Mouse (Mus musculus) CH12.LX (cell line): Measurements from ENCODE around the gene Yars2. TPM values are rescaled to one million over a fixed set of nuclear protein-coding genes. Genes with fewer than 3 reads are reported as not detected.

Experiments
- DNase-seq: peaks from one replicate; pipeline ENCODE4 v3.0.0-alpha.2; 2013; ENCODE audit errors: extremely low read depth
- H3K27ac ChIP-seq: 2 replicates; pipeline ENCODE4 v1.5.1; 2012; ENCODE audit warnings: low read depth, mild to moderate bottlenecking, control low read depth, moderate library complexity; ENCODE audit not compliant: insufficient read depth
- H3K27me3 ChIP-seq: replicated peaks from 2 replicates; pipeline ENCODE3; 2012; ENCODE audit warnings: inconsistent platforms
- H3K36me3 ChIP-seq, 2 experiments: replicated peaks in 1 of 2; 2 replicates each; pipeline versions ENCODE3 to v1.6.1; 2012; ENCODE audit warnings: inconsistent platforms in 1 of 2, low read length in 1 of 2, mild to moderate bottlenecking in 1 of 2, mixed read lengths in 1 of 2, moderate library complexity in 1 of 2; ENCODE audit not compliant: control insufficient read depth in 1 of 2, insufficient read depth in 1 of 2
- H3K4me1 ChIP-seq, 2 experiments: 2 replicates each; pipeline ENCODE4 v1.6.1; 2012; ENCODE audit warnings: inconsistent platforms in 1 of 2, moderate library complexity in 1 of 2; ENCODE audit not compliant: insufficient read depth in 2 of 2, control insufficient read depth in 1 of 2
- H3K4me2 ChIP-seq: 2 replicates; pipeline ENCODE4 v1.6.1; 2012; ENCODE audit warnings: low read depth, mild to moderate bottlenecking, control low read depth; ENCODE audit not compliant: poor library complexity, insufficient read depth, severe bottlenecking
- H3K4me3 ChIP-seq, 3 experiments: fragments of 150-350 bp in 1 of 3; sonication (generic) in 1 of 3; replicated peaks in 1 of 3; 2 replicates each; pipeline versions ENCODE3 to v1.5.1; 2011 to 2012; ENCODE audit warnings: low read depth in 2 of 3, low read length in 2 of 3, mild to moderate bottlenecking in 2 of 3, moderate library complexity in 2 of 3, control low read depth in 1 of 3, improper control_type of control experiment in 1 of 3, inconsistent platforms in 1 of 3, mixed read lengths in 1 of 3; ENCODE audit not compliant: poor library complexity in 1 of 3
- H3K79me2 ChIP-seq: replicated peaks from 2 replicates; pipeline ENCODE4 v1.6.1; 2012; ENCODE audit warnings: mild to moderate bottlenecking, moderate library complexity; ENCODE audit not compliant: control insufficient read depth, poor library complexity, insufficient read depth, severe bottlenecking; ENCODE audit errors: extremely low read depth
- H3K9ac ChIP-seq: 2 replicates; pipeline ENCODE4 v1.6.1; 2012; ENCODE audit warnings: low read depth, mild to moderate bottlenecking, control low read depth, moderate library complexity; ENCODE audit not compliant: insufficient read depth
- H3K9me3 ChIP-seq: replicated peaks from 2 replicates; pipeline ENCODE3; 2012; ENCODE audit warnings: low read length, inconsistent platforms, mixed read lengths
- BHLHE40 ChIP-seq: IDR thresholded peaks from 2 replicates; pipeline ENCODE4 v1.6.1; 2011; ENCODE audit warnings: mild to moderate bottlenecking, low read depth, low read length, improper control_type of control experiment
- CHD1 ChIP-seq: IDR thresholded peaks from 2 replicates; pipeline ENCODE4 v1.6.1; 2012; ENCODE audit warnings: low read depth, low read length, improper control_type of control experiment, inconsistent platforms
- CHD2 ChIP-seq: IDR thresholded peaks from 2 replicates; pipeline ENCODE4 v1.6.1; 2011; ENCODE audit warnings: low read length, improper control_type of control experiment
- E2F4 ChIP-seq: IDR thresholded peaks from 2 replicates; pipeline ENCODE4 v1.6.1; 2011; ENCODE audit warnings: low read depth, low read length, improper control_type of control experiment; ENCODE audit not compliant: insufficient replicate concordance
- ELF1 ChIP-seq: IDR thresholded peaks from 2 replicates; pipeline ENCODE4 v1.6.1; 2014; ENCODE audit warnings: low read depth, mild to moderate bottlenecking, inconsistent platforms, low read length, improper control_type of control experiment
- EP300 ChIP-seq: IDR thresholded peaks from 2 replicates; pipeline ENCODE4 v1.6.1; 2011; ENCODE audit warnings: low read length, improper control_type of control experiment
- ETS1 ChIP-seq: conservative IDR thresholded peaks from 2 replicates; pipeline ENCODE4 v1.6.1; 2012; ENCODE audit warnings: low read depth, mild to moderate bottlenecking, inconsistent platforms, low read length, improper control_type of control experiment, moderate library complexity
- GABPA ChIP-seq: IDR thresholded peaks from 2 replicates; pipeline ENCODE4 v1.6.1; 2012; ENCODE audit warnings: low read depth, low read length, improper control_type of control experiment, inconsistent platforms; ENCODE audit not compliant: insufficient replicate concordance
- HCFC1 ChIP-seq: IDR thresholded peaks from 2 replicates; pipeline ENCODE4 v1.6.1; 2012; ENCODE audit warnings: low read depth, mild to moderate bottlenecking, inconsistent platforms, low read length, improper control_type of control experiment
- JUN ChIP-seq: IDR thresholded peaks from 2 replicates; pipeline ENCODE4 v1.6.1; 2011; ENCODE audit warnings: low read depth, mild to moderate bottlenecking, low read length, improper control_type of control experiment, moderate library complexity; ENCODE audit not compliant: insufficient read depth
- MAX ChIP-seq: IDR thresholded peaks from 2 replicates; pipeline ENCODE4 v1.6.1; 2011; ENCODE audit warnings: low read length, improper control_type of control experiment
- MXI1 ChIP-seq: IDR thresholded peaks from 2 replicates; pipeline ENCODE4 v1.6.1; 2011; ENCODE audit warnings: mild to moderate bottlenecking, low read depth, low read length, improper control_type of control experiment
- MYC ChIP-seq: IDR thresholded peaks from 2 replicates; pipeline ENCODE4 v1.6.1; 2011; ENCODE audit warnings: low read depth, mild to moderate bottlenecking, improper control_type of control experiment, low read length
- POLR2A ChIP-seq: IDR thresholded peaks from 2 replicates; pipeline ENCODE4 v1.6.1; 2011; ENCODE audit warnings: low read depth, mild to moderate bottlenecking, improper control_type of control experiment, low read length
- RCOR1 ChIP-seq: conservative IDR thresholded peaks from 2 replicates; pipeline ENCODE4 v1.6.1; 2012; ENCODE audit warnings: low read depth, mild to moderate bottlenecking, inconsistent platforms, low read length, improper control_type of control experiment
- SIN3A ChIP-seq: IDR thresholded peaks from 2 replicates; pipeline ENCODE4 v1.6.1; 2012; ENCODE audit warnings: low read length, improper control_type of control experiment, inconsistent platforms
- SMC3 ChIP-seq: IDR thresholded peaks from 2 replicates; pipeline ENCODE4 v1.6.1; 2011; ENCODE audit warnings: low read depth, low read length, improper control_type of control experiment
- TBP ChIP-seq: conservative IDR thresholded peaks from 2 replicates; pipeline ENCODE4 v1.6.1; 2011; ENCODE audit warnings: low read depth, low read length, improper control_type of control experiment
- UBTF ChIP-seq: IDR thresholded peaks from 2 replicates; pipeline ENCODE4 v1.6.1; 2012; ENCODE audit warnings: low read depth, mild to moderate bottlenecking, inconsistent platforms, low read length, improper control_type of control experiment, moderate library complexity
- USF1 ChIP-seq: IDR thresholded peaks from 2 replicates; pipeline ENCODE4 v1.6.1; 2014; ENCODE audit warnings: low read depth, mild to moderate bottlenecking, inconsistent platforms, low read length, improper control_type of control experiment
- ZC3H11A ChIP-seq: IDR thresholded peaks from 2 replicates; pipeline ENCODE4 v1.6.1; 2012; ENCODE audit warnings: low read depth, mild to moderate bottlenecking, inconsistent platforms, low read length, improper control_type of control experiment
- ZKSCAN1 ChIP-seq: IDR thresholded peaks from 2 replicates; pipeline ENCODE4 v1.6.1; 2012; ENCODE audit warnings: low read depth, inconsistent platforms, low read length, improper control_type of control experiment, borderline replicate concordance
- ZMIZ1 ChIP-seq: IDR thresholded peaks from 2 replicates; pipeline ENCODE4 v1.6.1; 2012; ENCODE audit warnings: low read depth, mild to moderate bottlenecking, inconsistent platforms, low read length, improper control_type of control experiment
- ZNF384 ChIP-seq: IDR thresholded peaks from 2 replicates; pipeline ENCODE4 v1.6.1; 2012; ENCODE audit warnings: low read depth, low read length, improper control_type of control experiment, inconsistent platforms
- dilution Hi-C: fragments of 300-500 bp; cut with MboI; formaldehyde crosslinking; loops from 2 replicates; pipeline ENCODE4 v1.14.3; 2020; ENCODE audit warnings: low sequenced_read_pairs; ENCODE audit not compliant: extremely low pct_unique_long_range_greater_than_20kb, extremely low pct_ligation_motif_present
- in situ Hi-C: fragments of 300-500 bp; cut with MboI; formaldehyde crosslinking; loops from 3 replicates; pipeline ENCODE4 v1.14.3; 2019; ENCODE audit warnings: low sequenced_read_pairs, low pct_ligation_motif_present, low pct_unique_long_range_greater_than_20kb, mixed read lengths
- polyA plus RNA-seq: library from polyadenylated mRNA; unstranded; fragments of >175 nt; gene quantifications from 2 replicates; pipeline ENCODE4 v1.2.1, GENCODE M21; 2012; ENCODE audit warnings: low read depth; ENCODE audit not compliant: insufficient read length
- total RNA-seq, 2 experiments: library from RNA; depleted of rRNA; stranded (reverse); fragments of 300-350 nt in 1 of 2; fragments of >200 nt in 1 of 2; gene quantifications; 2 replicates each; pipeline ENCODE4 v1.2.3; 2012 to 2014

Gene Yars2
- total and polyA plus RNA-seq, 3 experiments: 40.9 to 112 (median 56.0) TPM

DNA sequence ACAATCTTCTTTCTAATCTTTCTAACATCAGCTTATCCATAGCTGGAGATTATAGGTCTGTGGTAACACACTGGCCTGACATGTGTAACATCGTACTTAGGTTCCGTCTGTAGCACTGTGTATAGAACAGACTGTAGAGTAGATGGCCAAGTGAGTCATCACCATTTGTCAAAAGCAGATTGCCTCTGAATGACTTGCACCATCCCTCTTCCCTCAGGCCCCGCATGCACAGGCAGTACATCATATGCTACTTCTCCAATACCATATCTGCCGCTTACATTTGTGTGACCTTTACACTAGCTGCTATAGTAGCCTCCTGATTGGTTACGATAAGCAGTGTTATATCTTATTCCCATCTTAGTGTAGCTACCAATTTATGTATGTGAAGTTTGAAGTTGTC is 41.9 kb upstream of the Yars2 start:
- no peak overlapping the region for H3K4me2 ChIP-seq
- in situ Hi-C loops: no loop called here
- no peak for DNase-seq

DNA sequence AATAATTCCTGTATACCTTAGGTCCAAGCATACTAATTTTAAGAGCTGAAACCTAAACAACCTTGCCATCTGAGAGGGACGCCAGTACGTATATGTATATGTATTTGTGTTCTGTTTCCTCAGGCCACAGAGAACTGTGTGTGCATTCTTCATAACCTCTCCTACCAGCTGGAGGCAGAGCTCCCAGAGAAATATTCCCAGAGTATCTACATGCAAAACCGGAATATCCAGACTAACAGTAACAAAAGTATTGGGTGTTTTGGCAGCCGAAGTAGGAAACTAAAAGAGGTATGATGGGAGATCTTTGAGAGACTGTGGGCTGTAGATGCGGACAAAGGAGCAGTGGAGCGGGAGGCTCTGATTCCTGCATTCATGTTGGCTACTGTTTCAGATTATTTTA is 41.3 kb upstream of the Yars2 start:
- Histone ChIP-seq H3K9me3 (no peaks in the 10 kb centered on the region), H3K4me2 (no peak overlapping the region), H3K4me1 (peaks cover 0 to 8% of the 10 kb centered on the region in 2 experiments; a peak in 1 of 4 replicates), H3K36me3 (peaks cover 2 to 8% of the 10 kb centered on the region in 2 experiments), H3K27ac (no peak overlapping the region), H3K79me2 (no peaks in the 10 kb centered on the region), H3K27me3 (no peaks in the 10 kb centered on the region), H3K9ac (no peak overlapping the region)
- in situ Hi-C loops: no loop called here
- dilution Hi-C loops: no loop called here
- no peak for DNase-seq
- TF ChIP-seq EP300: no peak
- TF ChIP-seq, all 38 proteins: peak for 0
- H3K4me3 ChIP-seq: no peak overlapping the region

More for the DNA sequence above, 41.9 kb upstream of the Yars2 start:
- dilution Hi-C loops: no loop called here
- no peak overlapping the region for H3K27ac ChIP-seq
- no peaks in the 10 kb centered on the region for H3K79me2 ChIP-seq
- no peaks in the 10 kb centered on the region for H3K27me3 ChIP-seq
- no peak overlapping the region for H3K9ac ChIP-seq
- H3K36me3 ChIP-seq: peaks cover 2 to 8% of the 10 kb centered on the region in 2 experiments
- H3K4me1 ChIP-seq: peaks cover 0 to 6% of the 10 kb centered on the region in 2 experiments; a peak in 1 of 4 replicates
- H3K9me3 ChIP-seq: no peaks in the 10 kb centered on the region
- no peak for TF ChIP-seq ZNF384
- TF ChIP-seq RCOR1: no peak
- TF ChIP-seq MXI1: no peak
- no peak for TF ChIP-seq CHD1
- TF ChIP-seq MYC: no peak
- TF ChIP-seq SIN3A: no peak
- no peak for TF ChIP-seq TBP
- TF ChIP-seq HCFC1: no peak
- no peak for TF ChIP-seq ZMIZ1
- no peak overlapping the region for H3K4me3 ChIP-seq

DNA sequence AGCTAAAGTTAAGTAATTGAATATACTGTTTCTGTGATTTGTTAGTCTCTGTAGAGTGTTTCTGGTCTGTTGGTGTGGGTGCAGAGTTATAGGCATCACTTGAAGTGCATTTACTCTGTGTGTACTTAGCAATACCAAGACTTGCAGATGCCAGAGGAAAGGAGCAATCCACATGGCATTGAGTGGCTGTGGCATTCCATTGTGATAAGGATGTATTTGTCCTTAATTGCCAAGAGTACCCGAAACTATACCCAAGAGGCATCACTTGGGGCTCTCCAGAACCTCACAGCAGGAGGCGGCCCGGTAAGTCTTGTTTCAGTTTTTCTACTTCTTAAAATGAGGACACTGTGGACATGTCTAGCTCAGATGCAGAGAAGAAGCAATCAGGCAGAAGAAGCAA is 40.3 kb upstream of the Yars2 start:
- in situ Hi-C loops (no loop called here), dilution Hi-C loops (no loop called here)
- DNase-seq: no peak
- Histone ChIP-seq H3K27me3 (no peaks in the 10 kb centered on the region), H3K4me1 (peaks cover 0 to 9% of the 10 kb centered on the region in 2 experiments; a peak in 1 of 4 replicates), H3K9ac (no peak overlapping the region), H3K4me2 (no peak overlapping the region), H3K79me2 (no peaks in the 10 kb centered on the region), H3K4me3 (no peak overlapping the region)
- TF ChIP-seq JUN (no peak), GABPA (no peak), CHD2 (no peak), BHLHE40 (no peak), ELF1 (no peak), HCFC1 (no peak), ETS1 (no peak), E2F4 (no peak), POLR2A (no peak), USF1 (no peak), UBTF (no peak), ZC3H11A (no peak), ZKSCAN1 (no peak), EP300 (no peak), SMC3 (no peak), MAX (no peak)
- TF ChIP-seq, all 38 proteins: peak for 0
- Histone ChIP-seq H3K9me3 (no peaks in the 10 kb centered on the region), H3K36me3 (peaks cover 6 to 12% of the 10 kb centered on the region in 2 experiments), H3K27ac (no peak overlapping the region)
